Mouse (Mus musculus) cerebellum, adult 11-12 months (tissue): ENCODE measurements around the gene Rpia.

Source experiments
- DNase-seq: peaks from one replicate; pipeline ENCODE4 v3.0.0; 2022

The Rpia gene

GRCm38 (mm10) chr6:70804632-70805031, 12.6 kb upstream of the Rpia start:
- DNase-seq: peak; percentile 41

- DNase-seq: peak; percentile 36
These were observed 5.7 kb upstream of the Rpia start for GRCm38 (mm10) chr6:70797581-70798251.

DNA sequence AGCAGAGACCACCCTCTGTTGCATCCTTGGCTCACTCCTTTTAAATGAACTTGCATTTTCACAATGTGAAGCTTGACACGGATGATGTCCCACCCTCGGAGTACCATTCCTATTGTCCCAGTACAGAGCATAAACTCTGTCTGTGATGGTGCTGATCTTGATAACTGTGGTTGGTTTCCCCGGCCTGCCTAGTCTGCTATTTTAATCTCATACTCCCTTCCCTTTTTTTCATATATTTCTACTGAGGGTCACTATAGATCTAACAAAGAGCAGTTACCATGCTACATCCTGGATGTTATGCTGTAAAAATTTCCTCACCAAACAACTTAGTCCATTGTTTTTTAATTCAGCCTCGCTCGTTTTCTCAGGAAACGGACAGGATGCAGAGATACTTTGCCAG, 4.9 kb upstream of the Rpia start:
- no peak for DNase-seq

DNA sequence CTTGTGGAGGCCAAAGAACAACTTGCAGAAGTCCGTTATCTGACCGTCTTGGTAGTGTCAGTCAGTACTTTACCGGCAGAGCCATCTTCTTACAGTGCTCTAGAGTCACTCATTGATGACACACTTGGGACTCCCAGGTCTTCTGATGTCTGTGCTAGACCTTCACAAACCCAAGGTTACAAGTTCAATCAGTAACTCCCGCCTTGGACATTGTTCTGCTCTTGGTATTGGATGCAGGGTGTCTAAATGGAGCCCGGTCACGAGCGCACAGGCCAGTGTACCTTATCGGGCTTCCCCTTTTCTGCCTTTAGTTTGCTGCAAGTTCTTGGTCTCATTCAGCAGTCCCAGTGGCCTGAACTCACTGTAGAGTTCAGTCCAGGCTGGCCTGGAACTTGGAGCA, 612 bp upstream of the Rpia start:
- DNase-seq: no peak

- no peak for DNase-seq
These were observed 925 bp downstream of the Rpia start for GRCm38 (mm10) chr6:70790852-70791761.

- DNase-seq: no peak
These were observed 1.9 kb downstream of the Rpia start for GRCm38 (mm10) chr6:70790034-70790650.

DNA sequence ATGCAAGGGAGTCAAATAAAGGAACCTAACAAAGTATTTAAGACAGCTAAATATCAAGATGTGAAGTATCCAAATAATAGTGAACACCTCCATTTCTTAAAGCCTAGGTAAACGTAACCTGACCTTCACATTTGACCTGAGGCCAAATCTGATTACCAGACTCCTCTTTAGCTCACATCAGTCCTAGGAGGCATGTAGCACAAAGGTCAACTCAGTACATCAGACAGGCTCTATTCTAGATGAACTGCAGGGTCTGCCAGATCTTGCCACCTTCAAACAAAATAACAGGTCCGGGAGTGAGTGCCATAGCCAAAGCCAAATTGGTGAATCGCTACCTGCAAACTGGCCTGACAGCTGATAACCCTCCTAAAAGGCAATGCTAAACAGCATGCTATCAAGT, 2.9 kb downstream of the Rpia start:
- DNase-seq: no peak

- no peak for DNase-seq
These were observed 4.5 kb downstream of the Rpia start for GRCm38 (mm10) chr6:70787524-70787923.

DNA sequence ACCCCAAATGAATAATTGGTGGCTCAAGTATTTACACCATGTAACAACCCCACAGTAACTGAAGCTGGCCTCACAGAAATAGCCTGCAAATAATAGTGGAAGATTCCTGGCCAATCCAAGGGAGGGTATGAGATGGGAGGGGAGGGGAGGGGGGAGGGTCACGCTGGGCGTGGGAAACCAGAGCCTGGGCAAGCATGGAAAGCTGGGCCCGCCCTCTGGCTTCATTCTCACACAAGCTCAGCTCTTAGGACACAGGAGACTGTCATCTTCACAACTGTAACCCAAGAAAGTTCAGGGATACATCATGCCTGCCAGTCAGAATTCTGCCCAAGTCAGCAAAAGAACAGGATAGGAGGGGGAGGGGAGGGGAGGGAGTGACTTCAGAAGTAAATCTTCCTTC, 6.2 kb downstream of the Rpia start:
- no peak for DNase-seq

GRCm38 (mm10) chr6:70784811-70785210, 7.2 kb downstream of the Rpia start:
- no peak for DNase-seq

DNA sequence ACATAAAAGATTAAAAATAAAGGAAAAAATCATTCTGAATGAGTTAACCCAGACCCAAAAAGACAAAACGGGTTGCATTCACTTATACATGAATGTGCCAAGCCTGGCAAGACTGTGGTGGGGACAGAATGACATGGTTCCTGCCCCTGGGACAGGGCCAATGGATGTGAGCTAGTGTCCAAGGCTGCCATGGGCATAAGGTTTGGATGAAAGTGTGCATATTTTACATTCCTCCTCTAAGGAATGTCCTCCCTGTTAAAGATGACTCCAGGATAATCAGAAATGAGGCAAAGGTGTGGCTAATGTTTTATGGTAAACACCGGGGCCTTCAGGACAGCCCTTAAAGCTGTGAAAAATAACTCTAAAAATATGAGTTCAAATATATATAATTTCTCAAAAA, 10.7 kb downstream of the Rpia start:
- DNase-seq: no peak

- no peak for DNase-seq
These were observed 17.7 kb downstream of the Rpia start for GRCm38 (mm10) chr6:70774372-70774771.

DNA sequence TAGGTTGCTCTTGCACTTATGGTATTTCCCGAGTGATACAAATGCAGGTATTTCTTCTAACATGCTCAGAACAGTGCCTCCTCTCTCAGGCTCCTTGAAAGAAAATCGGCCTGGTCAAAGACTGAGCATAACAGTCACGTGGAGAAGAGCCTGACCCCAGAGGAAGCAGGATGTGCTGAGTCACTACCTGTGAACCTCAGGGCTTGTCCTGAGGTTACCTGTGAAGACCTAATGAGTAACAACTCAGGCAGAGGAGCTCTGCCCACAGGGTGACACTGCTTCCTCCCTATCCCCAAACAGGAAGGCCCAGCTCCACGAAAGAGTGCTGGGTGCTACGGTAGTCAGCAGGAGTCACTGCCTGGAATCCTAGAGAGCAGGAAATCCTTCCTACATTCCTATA, 18.3 kb downstream of the Rpia start:
- DNase-seq: no peak

GRCm38 (mm10) chr6:70768769-70769168, 23.3 kb downstream of the Rpia start:
- peak; percentile 56 for DNase-seq

DNA sequence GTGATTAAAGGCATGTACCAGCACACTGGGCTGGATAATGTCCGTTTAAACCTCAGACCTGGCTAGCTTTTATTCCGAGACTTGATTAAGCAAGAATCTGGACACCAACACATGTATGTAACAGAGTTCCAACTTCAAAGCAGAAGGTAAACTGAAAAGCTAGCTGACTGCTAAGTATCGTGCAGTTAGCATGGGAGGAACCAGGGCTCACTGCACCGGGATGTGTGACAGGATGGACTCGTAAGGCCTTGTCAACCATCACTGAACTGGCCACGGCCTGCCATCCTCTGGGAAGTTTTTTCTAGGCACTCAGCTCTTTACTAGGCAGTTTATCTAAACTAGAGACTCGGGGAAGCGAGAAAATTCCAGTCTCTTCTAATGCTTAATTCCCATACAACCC, 27.0 kb downstream of the Rpia start:
- no peak for DNase-seq

DNA sequence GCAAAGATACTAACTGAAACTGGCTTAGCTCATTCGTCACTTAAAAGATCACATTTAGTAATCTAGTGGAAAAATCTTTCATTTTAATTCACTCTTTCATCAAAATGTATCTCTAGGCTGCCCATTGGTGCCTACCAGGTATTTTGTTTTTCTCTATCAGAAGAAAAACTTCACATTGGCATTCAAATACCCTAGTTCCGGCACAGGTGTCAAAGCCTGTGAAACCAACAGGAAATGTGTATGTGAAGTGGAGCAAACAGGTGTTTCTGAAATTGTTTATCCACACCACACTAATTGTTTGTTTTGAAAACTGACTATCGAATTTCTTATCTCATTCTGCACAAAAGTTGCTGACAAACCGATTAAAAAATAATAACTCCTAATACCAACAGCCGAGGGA, 27.5 kb downstream of the Rpia start:
- no peak for DNase-seq

- no peak for DNase-seq
These were observed 28.2 kb downstream of the Rpia start for GRCm38 (mm10) chr6:70763881-70764280.

DNA sequence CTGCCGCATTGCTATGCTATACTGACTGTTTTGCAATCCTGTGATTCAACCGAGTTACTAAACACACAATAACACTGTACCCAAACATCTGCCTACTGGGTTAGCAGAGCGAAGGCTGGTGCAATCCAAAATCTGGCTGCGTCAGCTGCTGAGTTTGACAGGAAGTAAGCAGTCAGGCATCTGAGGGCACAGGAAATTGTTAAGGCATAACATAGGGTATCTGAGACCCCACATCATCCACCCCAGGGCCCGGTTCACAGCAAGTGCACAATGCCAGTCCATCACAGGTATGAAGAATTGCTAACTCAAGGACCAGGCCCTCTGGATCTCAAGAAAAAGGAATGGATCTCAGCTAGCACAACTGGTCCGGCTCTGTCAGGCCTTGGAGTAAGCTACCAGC, 29.4 kb downstream of the Rpia start:
- DNase-seq: no peak

- peak; percentile 70 for DNase-seq
These were observed 31.1 kb downstream of the Rpia start for GRCm38 (mm10) chr6:70760951-70761350.

DNA sequence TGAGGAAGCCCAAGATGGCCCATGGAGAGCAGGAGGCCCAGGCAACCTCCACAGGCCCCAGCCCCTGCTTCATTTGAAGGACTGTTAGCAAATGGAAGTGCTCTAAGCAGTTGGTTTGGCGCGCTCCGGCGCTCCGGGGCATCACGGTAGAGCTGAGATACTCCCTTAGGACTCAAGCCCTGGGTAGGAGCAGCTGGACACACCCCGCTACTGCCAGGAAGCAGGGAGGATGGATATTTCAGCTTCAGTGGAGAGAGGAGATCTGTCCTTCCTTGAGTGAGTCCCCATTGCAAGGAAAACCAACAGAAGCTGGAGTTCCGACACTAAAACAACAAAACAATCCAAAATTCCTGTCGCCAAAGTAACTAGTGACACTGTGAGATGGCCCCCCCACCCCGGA, 37.2 kb downstream of the Rpia start:
- DNase-seq: no peak

- DNase-seq: no peak
These were observed 39.7 kb downstream of the Rpia start for GRCm38 (mm10) chr6:70752351-70752750.

DNA sequence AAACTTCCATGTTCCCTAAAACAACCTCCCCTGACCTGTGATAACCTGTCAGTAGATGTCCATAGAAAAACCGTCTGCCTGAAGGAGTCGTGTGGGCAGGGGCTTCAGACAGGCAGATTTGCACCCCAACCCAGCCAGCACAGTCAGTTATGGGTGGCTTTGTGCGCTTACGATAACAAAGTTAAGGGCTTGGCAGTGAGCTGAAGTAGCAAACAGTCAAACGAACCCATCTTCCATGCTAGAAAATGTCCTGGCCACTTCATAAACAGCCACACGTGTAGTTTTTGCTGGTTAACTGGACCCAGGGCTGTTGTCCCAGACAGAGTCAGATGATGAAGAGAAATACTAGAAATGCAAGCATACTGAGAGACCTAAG, 40.1 kb downstream of the Rpia start:
- DNase-seq: no peak

GRCm38 (mm10) chr6:70751251-70751897, 40.7 kb downstream of the Rpia start:
- no peak for DNase-seq

GRCm38 (mm10) chr6:70749750-70750149, 42.3 kb downstream of the Rpia start:
- DNase-seq: no peak
